Mouse (Mus musculus) c-Kit-positive CD71-positive TER-119-positive erythroid progenitor cells, embryonic 14.5 days (primary cell): ENCODE results near the gene Mmel1.

Experiments used
- DNase-seq: peaks from one replicate; pipeline ENCODE4 v3.0.0-alpha.2; 2013; ENCODE audit warnings: low spot score

Mmel1 gene

GRCm38 (mm10) chr4:154864961-154865760 is 4.2 kb upstream of the Mmel1 start:
- no peak for DNase-seq

DNA sequence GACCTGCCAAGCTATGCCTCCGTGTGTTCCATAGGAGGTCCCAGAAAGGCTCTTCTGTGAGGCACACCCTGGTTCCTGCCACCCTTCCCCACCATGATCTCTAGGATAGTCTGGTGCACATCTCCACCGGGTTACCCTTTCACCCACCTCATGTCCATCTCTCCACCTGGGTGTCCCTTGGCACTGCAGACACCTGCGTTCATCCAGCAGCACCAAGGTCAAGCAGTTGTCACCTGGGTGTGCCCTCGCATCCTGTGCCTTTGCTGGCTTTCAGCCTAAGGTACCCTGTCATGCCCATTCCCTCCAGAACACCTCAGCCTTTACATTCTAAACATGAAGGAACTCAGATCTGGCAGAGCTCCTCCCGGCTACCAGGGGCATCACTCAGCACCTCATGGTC is 3.0 kb upstream of the Mmel1 start:
- no peak for DNase-seq

GRCm38 (mm10) chr4:154867257-154867656 is 2.1 kb upstream of the Mmel1 start:
- DNase-seq, result no peak

- DNase-seq, result no peak
These were observed 1.3 kb downstream of the Mmel1 start for GRCm38 (mm10) chr4:154870721-154871120.

DNA sequence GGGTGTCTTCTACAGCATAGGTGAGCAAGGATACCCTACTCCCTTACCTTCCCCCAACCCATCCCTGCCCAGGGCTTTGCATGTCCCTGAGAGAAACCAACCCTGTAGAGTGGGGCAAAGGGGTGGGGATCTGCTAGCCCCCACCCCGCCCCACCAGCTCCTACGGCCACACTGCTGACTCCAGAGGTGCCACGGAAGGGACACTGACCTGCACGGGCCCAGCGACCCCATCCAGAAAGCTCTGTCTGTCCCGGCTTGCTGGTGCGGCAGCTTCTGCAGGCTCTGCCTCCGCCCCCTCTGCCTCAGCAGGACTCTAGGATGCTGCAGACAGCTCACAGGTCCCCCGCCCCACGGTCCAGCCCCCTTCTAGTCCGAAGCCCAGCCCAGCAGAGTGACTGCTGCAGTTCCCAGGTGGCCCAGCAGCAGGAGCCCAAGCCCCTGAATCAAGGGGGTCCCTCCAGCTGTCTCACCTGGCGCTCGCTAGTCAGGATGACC is 2.4 kb downstream of the Mmel1 start:
- DNase-seq, result no peak

DNA sequence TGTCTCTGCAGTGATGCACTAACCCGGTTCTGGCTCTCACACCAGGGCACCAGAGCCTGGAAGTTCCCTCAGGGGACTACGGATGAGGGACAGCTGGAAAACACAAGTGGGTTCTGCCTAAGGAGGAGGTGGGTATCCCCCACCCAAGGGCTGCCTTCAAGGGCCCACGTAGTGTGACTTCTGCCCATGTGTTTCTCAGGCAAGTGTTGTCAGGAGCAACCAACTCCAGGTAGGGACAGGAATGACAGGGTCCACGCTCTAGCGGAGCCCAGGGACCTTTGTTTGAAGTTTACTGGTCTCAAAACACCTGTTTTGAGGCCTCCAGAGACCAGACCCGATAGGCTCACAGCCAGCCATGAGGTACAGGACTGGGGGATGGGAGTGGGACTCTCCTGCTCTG is 3.8 kb downstream of the Mmel1 start:
- no peak for DNase-seq

DNA sequence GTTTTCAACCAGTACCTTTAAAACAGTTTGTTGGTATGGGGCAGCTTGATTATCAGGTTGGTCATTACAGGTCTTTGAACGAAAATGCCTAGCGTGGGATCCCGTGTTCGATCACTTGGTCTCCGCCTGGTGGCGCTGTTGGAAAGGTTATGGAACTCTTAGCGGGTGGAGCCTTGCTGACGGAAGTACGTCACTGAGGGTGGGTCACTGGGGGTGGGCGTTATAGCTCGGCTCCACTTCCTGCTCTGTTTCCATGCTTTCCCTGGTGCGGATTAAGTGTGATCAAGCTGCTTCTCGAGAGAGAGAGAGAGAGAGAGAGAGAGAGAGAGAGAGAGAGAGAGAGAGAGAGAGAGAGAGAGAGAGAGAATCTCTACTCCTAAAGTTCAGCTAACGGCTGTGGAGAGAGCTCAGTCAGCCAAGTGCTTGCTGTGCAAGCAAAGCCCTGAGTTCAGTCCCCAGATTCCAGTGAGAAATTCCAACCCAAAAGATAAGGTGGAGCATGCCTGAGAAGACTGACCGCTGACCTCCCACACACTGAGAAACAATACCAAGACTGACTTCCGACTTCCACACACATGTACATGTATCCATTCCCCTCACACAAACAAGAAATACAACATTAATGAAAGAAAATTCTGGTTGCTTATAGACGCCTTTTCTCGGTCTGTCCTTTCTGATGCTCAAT is 8.6 kb downstream of the Mmel1 start:
- DNase-seq, result peak; percentile 96

- DNase-seq, result peak; percentile 77
These were observed 11.3 kb downstream of the Mmel1 start for GRCm38 (mm10) chr4:154880730-154881129.

- DNase-seq, result peak; percentile 72
These were observed 12.8 kb downstream of the Mmel1 start for GRCm38 (mm10) chr4:154882014-154882659.

GRCm38 (mm10) chr4:154885416-154885815 is 16.0 kb downstream of the Mmel1 start:
- no peak for DNase-seq

GRCm38 (mm10) chr4:154886876-154887592 is 17.6 kb downstream of the Mmel1 start:
- no peak for DNase-seq

GRCm38 (mm10) chr4:154887593-154888250 is 18.3 kb downstream of the Mmel1 start:
- no peak for DNase-seq

GRCm38 (mm10) chr4:154890887-154891286 is 21.5 kb downstream of the Mmel1 start:
- DNase-seq, result no peak

- no peak for DNase-seq
These were observed 26.2 kb downstream of the Mmel1 start for GRCm38 (mm10) chr4:154895549-154895948.

GRCm38 (mm10) chr4:154897676-154898465 is 28.5 kb downstream of the Mmel1 start:
- DNase-seq, result no peak

DNA sequence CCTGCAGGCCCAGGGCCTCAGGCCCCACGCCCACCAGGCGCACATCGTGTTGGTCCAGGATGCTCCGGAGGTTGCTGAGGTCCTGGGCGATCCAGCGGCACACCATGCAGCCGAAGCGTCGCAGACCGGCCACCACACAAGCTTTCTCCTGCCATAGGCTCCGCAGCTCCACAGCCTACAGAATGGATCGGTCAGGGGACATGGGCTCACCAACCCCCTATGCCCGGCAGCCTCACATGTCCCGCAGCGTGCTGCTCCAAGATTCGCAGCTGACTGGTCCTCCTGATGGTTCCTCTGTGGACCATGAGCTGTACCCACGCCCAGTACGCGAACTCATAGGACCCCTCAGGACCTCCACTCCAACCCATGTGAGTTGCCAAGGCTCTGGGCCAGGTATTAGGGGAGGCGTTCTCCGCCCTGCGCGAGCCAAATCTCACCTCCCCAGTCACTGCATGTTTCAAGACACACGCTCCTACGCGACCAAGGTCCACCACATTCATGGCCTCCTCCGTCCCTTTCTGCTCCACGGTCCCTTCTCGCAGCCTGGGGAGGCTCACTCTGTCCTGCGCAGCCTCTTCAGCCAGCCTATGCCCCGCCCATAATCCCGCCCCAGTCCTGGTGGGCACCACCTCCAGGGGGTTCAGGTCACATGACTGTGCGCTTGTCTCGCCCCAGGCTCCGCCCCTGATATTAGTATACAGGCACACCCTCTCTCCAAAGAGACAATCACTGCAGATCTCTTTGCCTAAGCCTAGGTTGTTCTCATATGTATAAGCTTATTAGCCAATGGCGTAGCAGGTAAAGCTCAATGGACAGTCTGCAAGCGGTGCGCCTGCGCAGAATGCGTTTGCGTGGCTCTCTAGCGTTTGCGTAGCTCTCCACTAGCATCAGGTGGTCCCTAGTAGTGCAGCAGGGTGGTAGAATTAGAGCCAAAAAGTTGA is 29.4 kb downstream of the Mmel1 start, which contains the start of gene Fam213b:
Fam213b (minus strand) TSS at position 630 of the 941 bp plus-strand sequence.
- peak; percentile 79 for DNase-seq

DNA sequence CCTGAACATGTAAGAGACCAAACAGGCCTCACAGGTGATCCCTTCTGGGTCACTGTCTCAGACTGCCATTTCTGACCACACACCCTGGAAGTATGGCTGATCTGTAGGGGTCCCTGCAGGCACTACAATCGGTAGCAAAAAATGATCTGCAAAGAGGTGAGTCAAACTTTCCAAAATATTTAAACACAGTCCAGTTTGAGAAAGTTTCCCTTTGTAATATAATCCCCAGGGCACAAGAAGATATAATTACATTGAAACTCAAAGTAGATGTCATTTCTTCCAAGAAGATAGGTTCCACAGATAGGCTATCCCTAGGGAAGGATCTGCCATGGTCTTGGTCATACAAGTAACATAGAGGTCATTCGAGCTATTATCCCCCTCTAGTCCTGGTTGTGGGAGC is 33.0 kb downstream of the Mmel1 start:
- no peak for DNase-seq

DNA sequence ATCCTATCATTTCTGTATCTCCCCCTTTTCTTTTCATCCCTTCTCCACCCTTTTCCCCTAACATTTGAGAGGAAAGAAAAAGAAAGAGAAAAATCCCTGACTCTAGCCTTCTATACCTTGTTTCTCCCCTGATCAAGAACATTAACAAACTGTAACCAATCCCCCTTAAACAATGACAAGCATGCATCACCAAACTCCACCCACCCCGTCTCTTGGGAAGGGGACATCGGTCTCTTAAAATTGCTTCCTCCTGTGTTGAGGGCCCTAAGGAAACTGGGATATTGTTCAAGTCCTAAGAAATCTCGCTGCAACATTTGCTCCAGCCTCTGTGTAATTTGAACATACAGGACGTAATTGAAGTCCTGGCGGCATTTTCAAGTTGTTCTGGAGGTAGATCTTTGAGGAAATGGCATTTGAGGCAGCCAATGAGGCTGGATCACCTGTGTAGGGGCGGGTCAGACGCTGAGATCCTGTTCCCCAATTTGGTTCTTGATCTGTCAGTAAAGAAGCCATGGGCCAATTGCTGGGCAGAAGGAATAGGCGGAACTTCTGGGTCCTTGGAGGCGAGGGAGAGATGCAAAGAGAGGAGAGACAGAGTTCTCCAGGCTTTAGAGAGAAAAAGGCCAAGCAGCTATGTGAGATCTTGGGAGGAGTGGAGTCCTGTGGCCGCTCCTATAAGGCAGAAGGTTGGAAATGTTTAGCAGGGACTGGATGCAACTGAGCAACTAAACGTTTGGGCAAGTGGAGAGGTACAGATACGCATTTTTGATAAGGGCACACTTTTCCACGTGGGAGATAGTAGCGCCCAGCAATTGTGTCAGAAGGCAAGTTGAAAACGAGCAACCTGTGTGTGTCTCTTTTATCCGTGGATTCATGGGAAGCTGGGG is 35.0 kb downstream of the Mmel1 start:
- peak; percentile 92 for DNase-seq
